Mouse (Mus musculus) skeletal muscle tissue, postnatal 0 days (tissue): ENCODE results near the gene AL731706.2. TPM values are rescaled to one million over a fixed set of nuclear protein-coding genes. Genes with fewer than 3 reads are reported as not detected.

Experiments
- polyA plus RNA-seq: library from polyadenylated mRNA; unstranded; fragments of >200 nt; fragmentation: Nextera tagmentation; extraction: Ambion mirVana; gene quantifications from 2 replicates; pipeline ENCODE4 v1.2.1, GENCODE M21; 2015

AL731706.2 gene
- 28.0 and 36.4 TPM in 2 replicates for polyA plus RNA-seq

GRCm38 (mm10) chr2:136885579-136885978, at the start of gene AL731706.2:
AL731706.2 (minus strand) TSS chr2:136885679.

GRCm38 (mm10) chr2:136891068-136891950, 5.8 kb upstream of the AL731706.2 start, which contains the start of the genes Slx4ip, AL731706.1 and Mkks:
Slx4ip (plus strand) TSS chr2:136891218.
AL731706.1 (minus strand) TSS chr2:136891389.
Mkks (minus strand) TSS chr2:136891389.

Other genes starting within 250 kb of the AL731706.2 start
- 0.12 and 0.18 TPM in 2 replicates for gene Snap25, start 172.2 kb downstream of the AL731706.2 start, polyA plus RNA-seq
- gene Slx4ip, start 5.5 kb upstream of the AL731706.2 start, polyA plus RNA-seq: 1.8 TPM in 2 replicates
- 44.6 and 45.8 TPM in 2 replicates for gene AL731706.1, start 5.7 kb upstream of the AL731706.2 start, polyA plus RNA-seq
- 9.0 and 18.2 TPM in 2 replicates for gene Mkks, start 5.7 kb upstream of the AL731706.2 start, polyA plus RNA-seq
- 7.8 and 8.2 TPM in 2 replicates for gene Jag1, start 231.0 kb upstream of the AL731706.2 start, polyA plus RNA-seq